Mouse (Mus musculus) MEL (cell line): Measurements from ENCODE around the gene Pnpla1. TPM values are rescaled to one million over a fixed set of nuclear protein-coding genes. Genes with fewer than 3 reads are reported as not detected.

Source experiments
- DNase-seq: peaks from one replicate; pipeline ENCODE4 v3.0.0; 2011; ENCODE audit warnings: low read depth, low spot score
- H3K27ac ChIP-seq: 2 replicates; pipeline ENCODE4 v1.5.1; 2012; ENCODE audit warnings: low read depth, mild to moderate bottlenecking, control low read depth, low read length, moderate library complexity; ENCODE audit not compliant: control insufficient read depth
- H3K27me3 ChIP-seq, 2 experiments: fragments of 150-350 bp in 1 of 2; sonication (generic) in 1 of 2; 2 replicates each; pipeline ENCODE4 v1.6.1; 2012; ENCODE audit warnings: low read length in 2 of 2, mild to moderate bottlenecking in 2 of 2, improper control_type of control experiment in 1 of 2, moderate library complexity in 1 of 2; ENCODE audit not compliant: insufficient read depth in 2 of 2, control insufficient read depth in 1 of 2
- H3K36me3 ChIP-seq, 2 experiments: 2 replicates each; pipeline ENCODE4 v1.6.1; 2012 to 2014; ENCODE audit warnings: low read length in 2 of 2, improper control_type of control experiment in 1 of 2, inconsistent platforms in 1 of 2, mild to moderate bottlenecking in 1 of 2; ENCODE audit not compliant: insufficient read depth in 2 of 2, control insufficient read depth in 1 of 2
- H3K4me1 ChIP-seq, 2 experiments: fragments of 150-350 bp in 1 of 2; sonication (generic) in 1 of 2; 2 replicates each; pipeline ENCODE4 v1.6.1; 2012; ENCODE audit warnings: low read length in 2 of 2, improper control_type of control experiment in 1 of 2, mild to moderate bottlenecking in 1 of 2; ENCODE audit not compliant: insufficient read depth in 2 of 2, control insufficient read depth in 1 of 2
- H3K4me3 ChIP-seq, 2 experiments: fragments of 150-350 bp in 1 of 2; sonication (generic) in 1 of 2; 2 replicates each; pipeline ENCODE4 v1.5.1; 2012; ENCODE audit warnings: low read depth in 2 of 2, low read length in 2 of 2, mild to moderate bottlenecking in 2 of 2, moderate library complexity in 2 of 2, control low read depth in 1 of 2, improper control_type of control experiment in 1 of 2; ENCODE audit not compliant: control insufficient read depth in 1 of 2, insufficient read depth in 1 of 2
- H3K79me2 ChIP-seq: 2 replicates; pipeline ENCODE4 v1.6.1; 2012; ENCODE audit warnings: mild to moderate bottlenecking, low read length, moderate library complexity; ENCODE audit not compliant: control insufficient read depth, poor library complexity, insufficient read depth
- H3K9ac ChIP-seq: 2 replicates; pipeline ENCODE4 v1.6.1; 2012; ENCODE audit warnings: low read depth, mild to moderate bottlenecking, control low read depth, low read length, moderate library complexity; ENCODE audit not compliant: control insufficient read depth, poor library complexity, severe bottlenecking
- H3K9me3 ChIP-seq: fragments of 150-350 bp; sonication (generic); replicated peaks from 2 replicates; pipeline ENCODE4 v1.6.1; 2012; ENCODE audit warnings: mild to moderate bottlenecking, low read length, improper control_type of control experiment, moderate library complexity; ENCODE audit not compliant: insufficient read depth
- BHLHE40 ChIP-seq: IDR thresholded peaks from 2 replicates; pipeline ENCODE4 v1.6.1; 2012; ENCODE audit warnings: low read depth, mild to moderate bottlenecking, inconsistent platforms, low read length, improper control_type of control experiment, borderline replicate concordance
- CTCF ChIP-seq, 3 experiments: IDR thresholded peaks in 2 of 3; conservative IDR thresholded peaks in 1 of 3; 2 replicates each; pipeline ENCODE4 v1.5.1; 2011 to 2012; ENCODE audit warnings: low read length in 3 of 3, low read depth in 2 of 3, mild to moderate bottlenecking in 2 of 3, improper control_type of control experiment in 1 of 3, inconsistent platforms in 1 of 3, mixed read lengths in 1 of 3, moderate library complexity in 1 of 3; ENCODE audit not compliant: control insufficient read depth in 1 of 3, insufficient read depth in 1 of 3, poor library complexity in 1 of 3, severe bottlenecking in 1 of 3
- ELF1 ChIP-seq: IDR thresholded peaks from 2 replicates; pipeline ENCODE4 v1.6.1; 2014; ENCODE audit warnings: low read depth, mild to moderate bottlenecking, inconsistent platforms, low read length, improper control_type of control experiment, moderate library complexity
- GABPA ChIP-seq: IDR thresholded peaks from 2 replicates; pipeline ENCODE4 v1.6.1; 2012; ENCODE audit warnings: low read depth, mild to moderate bottlenecking, inconsistent platforms, low read length, improper control_type of control experiment, moderate library complexity
- GATA1 ChIP-seq: IDR thresholded peaks from 2 replicates; pipeline ENCODE4 v1.6.1; 2011; ENCODE audit warnings: low read depth, low read length, improper control_type of control experiment
- HCFC1 ChIP-seq: IDR thresholded peaks from 2 replicates; pipeline ENCODE4 v1.6.1; 2012; ENCODE audit warnings: low read depth, mild to moderate bottlenecking, inconsistent platforms, low read length, improper control_type of control experiment, moderate library complexity
- JUND ChIP-seq: IDR thresholded peaks from 2 replicates; pipeline ENCODE4 v1.6.1; 2011; ENCODE audit warnings: low read depth, mild to moderate bottlenecking, improper control_type of control experiment, low read length
- KAT2A ChIP-seq: conservative IDR thresholded peaks from 2 replicates; pipeline ENCODE4 v1.6.1; 2012; ENCODE audit warnings: low read depth, low read length, improper control_type of control experiment, inconsistent platforms
- MAX ChIP-seq: IDR thresholded peaks from 2 replicates; pipeline ENCODE4 v1.6.1; 2011; ENCODE audit warnings: low read length, improper control_type of control experiment
- MAZ ChIP-seq: IDR thresholded peaks from 2 replicates; pipeline ENCODE4 v1.6.1; 2012; ENCODE audit warnings: low read depth, mild to moderate bottlenecking, inconsistent platforms, low read length, improper control_type of control experiment
- MYB ChIP-seq: IDR thresholded peaks from 2 replicates; pipeline ENCODE4 v1.6.1; 2011; ENCODE audit warnings: mild to moderate bottlenecking, low read depth, low read length, improper control_type of control experiment
- MYC ChIP-seq: IDR thresholded peaks from 2 replicates; pipeline ENCODE4 v1.6.1; 2011; ENCODE audit warnings: low read depth, mild to moderate bottlenecking, low read length, improper control_type of control experiment, moderate library complexity
- NELFE ChIP-seq: IDR thresholded peaks from 2 replicates; pipeline ENCODE4 v1.6.1; 2011; ENCODE audit warnings: low read depth, low read length, improper control_type of control experiment
- NRF1 ChIP-seq: IDR thresholded peaks from 2 replicates; pipeline ENCODE4 v1.6.1; 2014; ENCODE audit warnings: low read depth, mild to moderate bottlenecking, inconsistent platforms, low read length, improper control_type of control experiment, moderate library complexity; ENCODE audit not compliant: poor library complexity, insufficient read depth, severe bottlenecking
- POLR2A ChIP-seq, 2 experiments: IDR thresholded peaks; 2 replicates each; pipeline ENCODE4 v1.6.1; 2011 to 2012; ENCODE audit warnings: low read length in 2 of 2, mild to moderate bottlenecking in 2 of 2, control low read depth in 1 of 2, improper control_type of control experiment in 1 of 2, low read depth in 1 of 2, moderate library complexity in 1 of 2; ENCODE audit not compliant: control insufficient read depth in 1 of 2, insufficient read depth in 1 of 2, poor library complexity in 1 of 2
- POLR2AphosphoS2 ChIP-seq: IDR thresholded peaks from 2 replicates; pipeline ENCODE4 v1.6.1; 2011; ENCODE audit warnings: low read length, improper control_type of control experiment
- POLR2AphosphoS5 ChIP-seq: IDR thresholded peaks from 2 replicates; pipeline ENCODE4 v1.6.1; 2012; ENCODE audit warnings: low read depth, borderline replicate concordance, mild to moderate bottlenecking, inconsistent platforms, low read length, moderate library complexity, mixed read lengths
- RAD21 ChIP-seq: IDR thresholded peaks from 2 replicates; pipeline ENCODE4 v1.6.1; 2011; ENCODE audit warnings: mild to moderate bottlenecking, low read depth, low read length, improper control_type of control experiment
- RCOR1 ChIP-seq: IDR thresholded peaks from 2 replicates; pipeline ENCODE4 v1.6.1; 2012; ENCODE audit warnings: low read depth, mild to moderate bottlenecking, inconsistent platforms, low read length, improper control_type of control experiment
- TBP ChIP-seq: IDR thresholded peaks from 2 replicates; pipeline ENCODE4 v1.8.0; 2011; ENCODE audit warnings: low read depth, low read length, improper control_type of control experiment
- TCF12 ChIP-seq: IDR thresholded peaks from 2 replicates; pipeline ENCODE4 v1.6.1; 2014; ENCODE audit warnings: low read depth, mild to moderate bottlenecking, inconsistent platforms, low read length, improper control_type of control experiment, moderate library complexity
- USF2 ChIP-seq, 2 experiments: IDR thresholded peaks; 2 replicates each; pipeline ENCODE4 v1.6.1; 2011 to 2012; ENCODE audit warnings: improper control_type of control experiment in 2 of 2, low read length in 2 of 2, borderline replicate concordance in 1 of 2, inconsistent platforms in 1 of 2, low read depth in 1 of 2, mild to moderate bottlenecking in 1 of 2; ENCODE audit not compliant: insufficient read depth in 1 of 2
- ZC3H11A ChIP-seq: IDR thresholded peaks from 2 replicates; pipeline ENCODE4 v1.6.1; 2012; ENCODE audit warnings: low read depth, mild to moderate bottlenecking, inconsistent platforms, low read length, improper control_type of control experiment
- ZKSCAN1 ChIP-seq: IDR thresholded peaks from 2 replicates; pipeline ENCODE4 v1.6.1; 2012; ENCODE audit warnings: low read depth, mild to moderate bottlenecking, inconsistent platforms, low read length, improper control_type of control experiment, moderate library complexity
- ZMIZ1 ChIP-seq: IDR thresholded peaks from 2 replicates; pipeline ENCODE4 v1.6.1; 2012; ENCODE audit warnings: low read depth, mild to moderate bottlenecking, inconsistent platforms, low read length, improper control_type of control experiment, moderate library complexity
- ZNF384 ChIP-seq: IDR thresholded peaks from 2 replicates; pipeline ENCODE4 v1.6.1; 2012; ENCODE audit warnings: low read depth, mild to moderate bottlenecking, inconsistent platforms, low read length, improper control_type of control experiment
- polyA plus RNA-seq, 2 experiments: library from polyadenylated mRNA; stranded (reverse) in 1 of 2; unstranded in 1 of 2; fragments of >175 nt in 1 of 2; fragments of >200 nt in 1 of 2; gene quantifications; 2 replicates each; pipeline versions ENCODE4 v1.2.1 to v1.2.4; 2012; ENCODE audit warnings: low replicate concordance in 2 of 2, low read depth in 1 of 2; ENCODE audit not compliant: insufficient read length in 2 of 2, insufficient read depth in 1 of 2, missing spikeins in 1 of 2
- total RNA-seq: library from RNA; depleted of rRNA; stranded (reverse); fragments of 300-350 nt; gene quantifications from 2 replicates; pipeline ENCODE4 v1.2.3, GENCODE M21; 2012

The Pnpla1 gene
- total and polyA plus RNA-seq, 3 experiments = 0.08 to 0.38 TPM; not detected in 1

DNA sequence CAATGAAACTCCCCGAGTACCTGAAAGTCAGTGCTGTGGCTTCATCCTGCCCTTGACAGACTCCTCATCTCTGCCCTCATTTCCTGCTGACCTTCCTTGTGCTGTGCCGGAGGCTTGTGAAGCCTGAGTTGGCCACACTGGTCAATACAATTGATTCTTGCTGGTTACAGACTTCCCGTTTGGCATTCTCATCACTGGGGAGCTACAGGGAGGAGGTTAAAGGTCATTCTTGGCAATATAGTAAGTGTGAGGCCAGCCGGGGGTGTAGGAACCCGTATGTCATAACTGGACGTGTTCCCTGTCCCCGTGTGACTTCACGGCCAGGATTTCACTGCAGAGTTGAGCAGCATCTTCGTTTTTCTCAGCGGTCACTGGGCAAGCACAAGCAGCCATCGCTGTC, 13.6 kb downstream of the Pnpla1 start:
- TF ChIP-seq KAT2A (no peak), GABPA (no peak), RAD21 (no peak), TBP (no peak), GATA1 (no peak), USF2 (IDR thresholded peaks at IDR 0.05; ENCODE audit: borderline replicate concordance in 1 of 2, insufficient read depth in 1 of 2, low read depth in 1 of 2, low read length in 2 of 2) (no peak), MYB (no peak), TCF12 (no peak), ZMIZ1 (no peak), POLR2AphosphoS2 (no peak), NRF1 (no peak), NELFE (no peak), POLR2A (IDR thresholded peaks at IDR 0.05; ENCODE audit: control insufficient read depth in 1 of 2, insufficient read depth in 1 of 2, low read depth in 1 of 2, low read length in 2 of 2, poor library complexity in 1 of 2) (no peak), CTCF (IDR thresholded peaks at IDR 0.05 in 2 of 3, conservative IDR thresholded peaks at IDR 0.05 in 1 of 3; ENCODE audit: control insufficient read depth in 1 of 3, insufficient read depth in 1 of 3, low read depth in 2 of 3, low read length in 3 of 3, poor library complexity in 1 of 3, severe bottlenecking in 1 of 3) (no peak)
- no peak overlapping the region for H3K27ac ChIP-seq
- no peaks in the 10 kb centered on the region for H3K79me2 ChIP-seq
- no peak overlapping the region for H3K4me3 ChIP-seq
- no peaks in the 10 kb centered on the region for H3K36me3 ChIP-seq
- no peaks in the 10 kb centered on the region for H3K4me1 ChIP-seq
- H3K9ac ChIP-seq = no peak overlapping the region
- H3K9me3 ChIP-seq = no peaks in the 10 kb centered on the region
- no peak for DNase-seq
- peaks cover 0 to 6% of the 10 kb centered on the region in 2 experiments; a peak in 3 of 4 replicates for H3K27me3 ChIP-seq

DNA sequence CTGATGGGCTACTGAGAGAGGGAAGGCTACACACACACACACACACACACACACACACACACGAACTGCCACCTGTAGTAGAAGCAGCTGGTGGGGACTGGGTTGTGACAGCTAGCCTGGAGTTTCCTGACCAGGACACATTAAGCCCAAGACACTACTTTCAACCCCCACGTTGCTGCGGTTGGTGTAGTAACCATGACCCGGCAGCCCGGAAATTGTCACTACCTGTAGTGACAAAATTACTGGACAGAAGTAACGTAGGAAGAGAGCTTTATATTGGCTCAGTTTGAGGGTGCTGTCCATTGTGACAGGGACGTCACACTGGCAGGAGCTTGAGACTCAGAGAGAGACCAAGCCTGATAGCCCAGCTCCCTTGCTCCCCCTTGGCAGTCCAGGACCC, 14.1 kb downstream of the Pnpla1 start:
- H3K36me3 ChIP-seq = no peaks in the 10 kb centered on the region
- no peaks in the 10 kb centered on the region for H3K9me3 ChIP-seq
- no peak overlapping the region for H3K4me3 ChIP-seq
- peaks cover 0 to 6% of the 10 kb centered on the region in 2 experiments; a peak in 3 of 4 replicates for H3K27me3 ChIP-seq
- no peak overlapping the region for H3K9ac ChIP-seq
- no peaks in the 10 kb centered on the region for H3K79me2 ChIP-seq
- TF ChIP-seq NELFE (no peak), BHLHE40 (no peak), POLR2AphosphoS2 (no peak), NRF1 (no peak), HCFC1 (no peak), MAX (no peak), MYB (no peak), MYC (no peak), RCOR1 (no peak), MAZ (no peak), ZC3H11A (no peak), POLR2AphosphoS5 (no peak), ELF1 (no peak), JUND (no peak), ZNF384 (no peak), ZMIZ1 (no peak), ZKSCAN1 (no peak)
- H3K27ac ChIP-seq = no peak overlapping the region
- no peaks in the 10 kb centered on the region for H3K4me1 ChIP-seq
- DNase-seq = no peak
